Mouse (Mus musculus) G1E (cell line): ENCODE results near the gene Mia2. TPM values are rescaled to one million over a fixed set of nuclear protein-coding genes. Genes with fewer than 3 reads are reported as not detected.

Experiments used
- ATAC-seq: 2 replicates; pipeline ENCODE4 v1.8.0; 2016; ENCODE audit warnings: mild to moderate bottlenecking; ENCODE audit not compliant: insufficient number of reproducible peaks, poor library complexity, low FRiP score, severe bottlenecking; ENCODE audit errors: extremely low read depth
- DNase-seq: peaks from one replicate; pipeline ENCODE4 v3.0.0; 2012; ENCODE audit warnings: low spot score
- H3K27me3 ChIP-seq: 2 replicates; pipeline ENCODE4 v1.6.1; 2012; ENCODE audit warnings: mild to moderate bottlenecking, low read length, inconsistent platforms; ENCODE audit not compliant: insufficient read depth
- H3K36me3 ChIP-seq: replicated peaks from 2 replicates; pipeline ENCODE3; 2012; ENCODE audit warnings: mild to moderate bottlenecking, inconsistent platforms
- H3K4me1 ChIP-seq: 2 replicates; pipeline ENCODE4 v1.6.1; 2012; ENCODE audit warnings: low read depth, low read length, inconsistent platforms, mixed read lengths; ENCODE audit not compliant: insufficient read depth
- H3K4me3 ChIP-seq: 2 replicates; pipeline ENCODE4 v1.5.1; 2012; ENCODE audit warnings: low read depth, mild to moderate bottlenecking, inconsistent platforms, low read length, moderate library complexity, mixed read lengths
- H3K9me3 ChIP-seq: replicated peaks from 2 replicates; pipeline ENCODE4 v1.6.1; 2012; ENCODE audit warnings: inconsistent platforms
- CTCF ChIP-seq: IDR thresholded peaks from 2 replicates; pipeline ENCODE4 v1.5.1; 2012; ENCODE audit warnings: low read depth, low read length, inconsistent platforms, mixed read lengths
- GATA1 ChIP-seq: IDR thresholded peaks from 2 replicates; pipeline ENCODE4 v1.6.1; 2012; ENCODE audit warnings: borderline replicate concordance, low read length, inconsistent platforms, mixed read lengths
- GATA2 ChIP-seq: IDR thresholded peaks from 2 replicates; pipeline ENCODE4 v1.6.1; 2012; ENCODE audit warnings: low read depth, low read length, inconsistent platforms, borderline replicate concordance
- POLR2AphosphoS5 ChIP-seq: IDR thresholded peaks from 2 replicates; pipeline ENCODE4 v1.6.1; 2012; ENCODE audit warnings: low read depth, low read length, inconsistent platforms; ENCODE audit not compliant: insufficient replicate concordance
- TAL1 ChIP-seq: conservative IDR thresholded peaks from 2 replicates; pipeline ENCODE4 v1.6.1; 2012; ENCODE audit warnings: low read depth, low read length, inconsistent platforms, mixed read lengths
- polyA plus RNA-seq: library from polyadenylated mRNA; stranded (reverse); fragments of >175 nt; gene quantifications from 2 replicates; pipeline ENCODE4 v1.2.3, GENCODE M21; 2012
- total RNA-seq, 2 experiments: library from RNA; stranded (forward) in 1 of 2; stranded (reverse) in 1 of 2; fragments of 200-1000 nt in 1 of 2; fragments of >200 nt in 1 of 2; fragmentation: Nextera tagmentation in 1 of 2; gene quantifications; 2 replicates each; pipeline ENCODE4 v1.2.3; 2014 to 2017

Gene Mia2
- total and polyA plus RNA-seq, 3 experiments, result 50.5 to 151 (median 147) TPM

- Histone ChIP-seq H3K27me3 (no peaks in the 10 kb centered on the region), H3K4me3 (peak overlapping the region; percentile 37; the same call in 1 of the 2 replicates), H3K4me1 (peaks cover 39% of the 10 kb centered on the region), H3K9me3 (no peaks in the 10 kb centered on the region), H3K36me3 (peaks cover 77% of the 10 kb centered on the region)
- ATAC-seq (no peak), DNase-seq (no peak)
- no peak for TF ChIP-seq POLR2AphosphoS5
- no peak for TF ChIP-seq GATA1
- TF ChIP-seq GATA2, result no peak
- no peak for TF ChIP-seq CTCF
- no peak for TF ChIP-seq TAL1
Observed at GRCm38 (mm10) chr12:59072286-59072685, 23.3 kb upstream of the Mia2 start.

- no peak for DNase-seq
- H3K36me3 ChIP-seq, result peaks cover 76% of the 10 kb centered on the region
- ATAC-seq, result no peak
Observed at GRCm38 (mm10) chr12:59074052-59074451, 21.5 kb upstream of the Mia2 start.

GRCm38 (mm10) chr12:59076996-59077395, 18.6 kb upstream of the Mia2 start:
- DNase-seq (no peak), ATAC-seq (no peak)
- no peaks in the 10 kb centered on the region for H3K9me3 ChIP-seq
- peaks cover 7% of the 10 kb centered on the region for H3K4me1 ChIP-seq
- no peaks in the 10 kb centered on the region for H3K27me3 ChIP-seq
- peaks cover 50% of the 10 kb centered on the region for H3K36me3 ChIP-seq
- TF ChIP-seq GATA1, result no peak
- no peak for TF ChIP-seq GATA2
- no peak for TF ChIP-seq TAL1
- no peak overlapping the region for H3K4me3 ChIP-seq

More at GRCm38 (mm10) chr12:59074052-59074451, 21.5 kb upstream of the Mia2 start:
- no peaks in the 10 kb centered on the region for H3K9me3 ChIP-seq
- H3K4me3 ChIP-seq, result no peak overlapping the region
- peaks cover 28% of the 10 kb centered on the region for H3K4me1 ChIP-seq
- no peak for TF ChIP-seq TAL1
- no peak for TF ChIP-seq GATA1
- TF ChIP-seq POLR2AphosphoS5, result no peak
- TF ChIP-seq CTCF, result no peak
- no peak for TF ChIP-seq GATA2
- H3K27me3 ChIP-seq, result no peaks in the 10 kb centered on the region

GRCm38 (mm10) chr12:59077883-59078282, 17.7 kb upstream of the Mia2 start:
- TF ChIP-seq GATA2 (no peak), CTCF (no peak), POLR2AphosphoS5 (no peak), TAL1 (no peak), GATA1 (no peak)
- Histone ChIP-seq H3K4me1 (no peaks in the 10 kb centered on the region), H3K9me3 (no peaks in the 10 kb centered on the region), H3K36me3 (peaks cover 43% of the 10 kb centered on the region), H3K4me3 (no peak overlapping the region), H3K27me3 (no peaks in the 10 kb centered on the region)
- DNase-seq (no peak), ATAC-seq (no peak)

GRCm38 (mm10) chr12:59080461-59080860, 15.1 kb upstream of the Mia2 start:
- no peak for ATAC-seq
- peaks cover 6% of the 10 kb centered on the region; the same call in 1 of the 2 replicates for H3K4me1 ChIP-seq
- H3K36me3 ChIP-seq, result peaks cover 24% of the 10 kb centered on the region
- peaks cover 10% of the 10 kb centered on the region; the same call in 1 of the 2 replicates for H3K27me3 ChIP-seq
- no peak for TF ChIP-seq GATA1
- TF ChIP-seq POLR2AphosphoS5, result no peak
- no peak for TF ChIP-seq CTCF
- no peak for TF ChIP-seq GATA2
- no peak for TF ChIP-seq TAL1
- no peak overlapping the region for H3K4me3 ChIP-seq
- no peak for DNase-seq
- no peaks in the 10 kb centered on the region for H3K9me3 ChIP-seq

- Histone ChIP-seq H3K4me3 (no peak overlapping the region), H3K27me3 (peaks cover 21% of the 10 kb centered on the region; the same call in 1 of the 2 replicates), H3K36me3 (peaks cover 4% of the 10 kb centered on the region), H3K4me1 (peaks cover 10% of the 10 kb centered on the region), H3K9me3 (no peaks in the 10 kb centered on the region)
- ATAC-seq, result no peak
- DNase-seq, result no peak
- TF ChIP-seq CTCF (no peak), GATA2 (no peak), POLR2AphosphoS5 (no peak), GATA1 (no peak), TAL1 (no peak)
Observed at GRCm38 (mm10) chr12:59084446-59084845, 11.2 kb upstream of the Mia2 start.

- no peak for DNase-seq
- ATAC-seq, result no peak
- Histone ChIP-seq H3K4me1 (peaks cover 10% of the 10 kb centered on the region), H3K4me3 (no peak overlapping the region), H3K36me3 (no peaks in the 10 kb centered on the region), H3K9me3 (no peaks in the 10 kb centered on the region), H3K27me3 (peaks cover 21% of the 10 kb centered on the region; the same call in 1 of the 2 replicates)
- no peak for TF ChIP-seq CTCF
Observed at GRCm38 (mm10) chr12:59086171-59086570, 9.4 kb upstream of the Mia2 start.
